ENCODE assay signal across 8 mouse cellular contexts in the genomic region with DNA sequence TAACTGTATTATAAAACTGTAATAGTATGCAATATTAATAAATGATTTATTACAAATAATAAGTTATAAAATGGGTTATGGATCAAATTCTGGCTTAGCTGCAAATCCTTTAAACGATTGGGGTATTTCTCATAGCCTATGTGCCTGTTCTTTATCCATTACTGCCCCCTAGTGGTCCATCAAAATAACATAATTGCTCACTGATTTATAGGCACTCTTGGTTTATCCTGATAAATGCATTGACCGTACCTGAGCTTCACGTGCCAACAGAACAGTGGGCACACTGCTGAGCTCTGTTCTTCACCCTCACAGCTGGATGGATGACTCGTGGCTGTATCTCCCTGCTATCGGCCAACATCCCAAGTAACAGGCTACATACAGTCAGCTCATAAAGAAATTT. TPM values are rescaled to one million over a fixed set of nuclear protein-coding genes. Genes with fewer than 3 reads are reported as not detected.
DNase-seq lines count a peak whose midpoint lies in the region; ATAC-seq lines count a peak whose summit lies in the region.

No protein-coding gene starts in this region.

- ATAC-seq in hindbrain, embryonic 11.5 days (ENCODE audit: low FRiP score): no peak
- no peak for ATAC-seq in hindbrain, embryonic 12.5 days (ENCODE audit: low FRiP score)
- peak; percentile 56 to 64; a peak in 3 of 4 replicates for ATAC-seq in hematopoietic stem cell, adult 5-6 weeks (replicated peaks in 1 of 2; ENCODE audit: insufficient read depth in 1 of 2, low FRiP score in 2 of 2, low TSS enrichment in 1 of 2, low read depth in 1 of 2, poor library complexity in 2 of 2, severe bottlenecking in 2 of 2)
- ATAC-seq in neural tube, embryonic 12.5 days (ENCODE audit: low FRiP score, low read depth): peak; percentile 21; the same call in 1 of the 2 replicates

- DNase-seq in hindbrain, embryonic 11.5 days (ENCODE audit: low spot score): peak; percentile 77
- DNase-seq in B cell, adult 2 months: peak; percentile 42 to 54
- peak; percentile 68 for DNase-seq in R1 (ENCODE audit: low read depth, low spot score)
- no peak for DNase-seq in thymus, adult 18-20 months
- DNase-seq in ovary, postnatal 10 days (ENCODE audit: low spot score): no peak

- H3K9me3 ChIP-seq in hindbrain, embryonic 11.5 days (ENCODE audit: control insufficient read depth, low read length): no peaks in the 10 kb centered on the region
- no peaks in the 10 kb centered on the region for H3K9me3 ChIP-seq in hindbrain, embryonic 12.5 days (replicated peaks)
- no peaks in the 10 kb centered on the region for H3K9me3 ChIP-seq in neural tube, embryonic 12.5 days

- no peaks in the 10 kb centered on the region for H3K27me3 ChIP-seq in hindbrain, embryonic 11.5 days (ENCODE audit: control insufficient read depth, insufficient read depth, low read length)
- no peaks in the 10 kb centered on the region for H3K27me3 ChIP-seq in hindbrain, embryonic 12.5 days
- no peaks in the 10 kb centered on the region for H3K27me3 ChIP-seq in neural tube, embryonic 12.5 days (replicated peaks)

- no peak overlapping the region for H3K27ac ChIP-seq in hindbrain, embryonic 11.5 days (ENCODE audit: low read depth, low read length)
- no peak overlapping the region for H3K27ac ChIP-seq in hindbrain, embryonic 12.5 days
- no peak overlapping the region for H3K27ac ChIP-seq in neural tube, embryonic 12.5 days

- no peak overlapping the region for H3K4me2 ChIP-seq in hindbrain, embryonic 11.5 days (replicated peaks; ENCODE audit: low read depth, low read length)
- no peak overlapping the region for H3K4me2 ChIP-seq in hindbrain, embryonic 12.5 days (replicated peaks)
- H3K4me2 ChIP-seq in neural tube, embryonic 12.5 days (replicated peaks): no peak overlapping the region

- 18% methylated on average over 5 of the region's 5 CpGs for WGBS in hindbrain, embryonic 11.5 days
- WGBS in hindbrain, embryonic 12.5 days: 22% methylated on average over 5 of the region's 5 CpGs
- WGBS in neural tube, embryonic 12.5 days: 18% methylated on average over 5 of the region's 5 CpGs

- no peak overlapping the region for H3K9ac ChIP-seq in hindbrain, embryonic 11.5 days (ENCODE audit: low read depth, low read length)
- no peak overlapping the region for H3K9ac ChIP-seq in hindbrain, embryonic 12.5 days
- H3K9ac ChIP-seq in neural tube, embryonic 12.5 days: no peak overlapping the region

- H3K4me3 ChIP-seq in hindbrain, embryonic 11.5 days (ENCODE audit: low read depth, low read length): no peak overlapping the region
- no peak overlapping the region for H3K4me3 ChIP-seq in hindbrain, embryonic 12.5 days
- no peak overlapping the region for H3K4me3 ChIP-seq in neural tube, embryonic 12.5 days

- no peaks in the 10 kb centered on the region for H3K36me3 ChIP-seq in hindbrain, embryonic 11.5 days (ENCODE audit: control insufficient read depth, insufficient read depth, low read length)
- H3K36me3 ChIP-seq in hindbrain, embryonic 12.5 days: no peaks in the 10 kb centered on the region
- H3K36me3 ChIP-seq in neural tube, embryonic 12.5 days: no peaks in the 10 kb centered on the region

- H3K4me1 ChIP-seq in hindbrain, embryonic 11.5 days (replicated peaks; ENCODE audit: control insufficient read depth, insufficient read depth, low read length): no peaks in the 10 kb centered on the region
- 0 out of 2 replicates have a peak, but pooled peaks cover 4% of the 10 kb centered on the region for H3K4me1 ChIP-seq in hindbrain, embryonic 12.5 days
- no peaks in the 10 kb centered on the region for H3K4me1 ChIP-seq in neural tube, embryonic 12.5 days

RNA-seq across cellular contexts. Expression of gene Pabpc4, which starts 7.5 kb away (rescaled TPM):
- polyA plus RNA-seq in hindbrain, embryonic 11.5 days (2014; fragmentation: Nextera tagmentation; extraction: Ambion mirVana): 38.0 and 47.1 TPM in 2 replicates
- 36.1 and 36.4 TPM in 2 replicates for polyA plus RNA-seq in hindbrain, embryonic 12.5 days (2016; fragmentation: Nextera tagmentation; extraction: Ambion mirVana)
- 87.7 and 112 TPM in 2 replicates for total RNA-seq in hematopoietic stem cell, adult 5-6 weeks (2017)
- 27.5 and 28.1 TPM in 2 replicates for polyA plus RNA-seq in neural tube, embryonic 12.5 days (2016; fragmentation: Nextera tagmentation; extraction: Ambion mirVana)

RNA-seq across cellular contexts. Expression of gene Heyl, which starts 21.3 kb away (rescaled TPM):
- 10.5 and 14.2 TPM in 2 replicates for polyA plus RNA-seq in hindbrain, embryonic 11.5 days (2014; fragmentation: Nextera tagmentation; extraction: Ambion mirVana)
- polyA plus RNA-seq in hindbrain, embryonic 12.5 days (2016; fragmentation: Nextera tagmentation; extraction: Ambion mirVana): 8.6 and 10.1 TPM in 2 replicates
- not detected in 2 replicates for total RNA-seq in hematopoietic stem cell, adult 5-6 weeks (2017)
- polyA plus RNA-seq in neural tube, embryonic 12.5 days (2016; fragmentation: Nextera tagmentation; extraction: Ambion mirVana): 20.1 and 24.6 TPM in 2 replicates

RNA-seq across cellular contexts. Expression of gene Nt5c1a, which starts 53.3 kb away (rescaled TPM):
- polyA plus RNA-seq in hindbrain, embryonic 11.5 days (2014; fragmentation: Nextera tagmentation; extraction: Ambion mirVana): not detected in 2 replicates
- polyA plus RNA-seq in hindbrain, embryonic 12.5 days (2016; fragmentation: Nextera tagmentation; extraction: Ambion mirVana): not detected in 2 replicates
- not detected in 2 replicates for total RNA-seq in hematopoietic stem cell, adult 5-6 weeks (2017)
- 0.15 TPM in 1 of 2 replicates, not detected in the other for polyA plus RNA-seq in neural tube, embryonic 12.5 days (2016; fragmentation: Nextera tagmentation; extraction: Ambion mirVana)

Comparison
In these comparisons a context has a peak if more than half of its experiments do, and no peak if none do; other contexts are left out.
1. ATAC-seq: peak in hematopoietic stem cell, adult 5-6 weeks (2 of 2) and neural tube, embryonic 12.5 days (single experiment); none in hindbrain, embryonic 11.5 days (single experiment) and hindbrain, embryonic 12.5 days (single experiment).
2. DNase-seq: peak in hindbrain, embryonic 11.5 days (single experiment), B cell, adult 2 months (2 of 2) and R1 (single experiment); none in thymus, adult 18-20 months (0 of 2) and ovary, postnatal 10 days (single experiment).